Mouse (Mus musculus): ENCODE results near the gene Art2b.

GRCm38 (mm10) chr7:101539774-101540173 lies 45.6 kb downstream of the Art2b start:
- TF ChIP-seq CTCF (IDR thresholded peaks at IDR 0.05; ENCODE audit: extremely low read depth, insufficient read depth, insufficient read length, insufficient replicate concordance) = no peak
- no peak for TF ChIP-seq POLR2A (IDR thresholded peaks at IDR 0.05; ENCODE audit: low read depth, low read length)
